Comparison of ENCODE assay signal across 15 mouse cellular contexts in genomic region chr11:61176321-61176720, GRCm38 (mm10). TPM values are rescaled to one million over a fixed set of nuclear protein-coding genes. Genes with fewer than 3 reads are reported as not detected.
A peak's percentile ranks its signal among the peaks of the same experiment; 100 is the strongest.
DNase-seq lines count a peak whose midpoint lies in the region; ATAC-seq lines count a peak whose summit lies in the region.
"Had no signal": no experiment of that assay in that cellular context is flagged by ENCODE, and none has a peak within 500 bp of the region (broad histone marks: within the 10 kb centered on the region; RNA-seq: fewer than 3 reads in every experiment).

No protein-coding gene starts in this region.

- H3K4me3 ChIP-seq in liver, embryonic 13.5 days (replicated peaks): no peak overlapping the region
- no peak overlapping the region for H3K4me3 ChIP-seq in liver, embryonic 11.5 days (ENCODE audit: low read depth, low read length)
- H3K4me3 ChIP-seq in limb, embryonic 10.5 days: no peak overlapping the region
- no peak overlapping the region for H3K4me3 ChIP-seq in neural tube, embryonic 14.5 days (ENCODE audit: low read depth, low read length)

- peaks cover 26% of the 10 kb centered on the region for H3K4me1 ChIP-seq in liver, embryonic 13.5 days (replicated peaks)
- peaks cover 4% of the 10 kb centered on the region; the same call in 1 of the 2 replicates for H3K4me1 ChIP-seq in liver, embryonic 11.5 days (replicated peaks; ENCODE audit: control insufficient read depth, insufficient read depth, low read length)
- peaks cover 18% of the 10 kb centered on the region for H3K4me1 ChIP-seq in limb, embryonic 10.5 days
- peaks cover 26% of the 10 kb centered on the region for H3K4me1 ChIP-seq in neural tube, embryonic 14.5 days (ENCODE audit: control insufficient read depth, insufficient read depth, low read length)

- H3K36me3 ChIP-seq in liver, embryonic 13.5 days: no peaks in the 10 kb centered on the region; the same call in 1 of the 2 replicates
- H3K36me3 ChIP-seq in liver, embryonic 11.5 days (ENCODE audit: control insufficient read depth, insufficient read depth, low read length): no peaks in the 10 kb centered on the region
- peaks cover 12% of the 10 kb centered on the region for H3K36me3 ChIP-seq in limb, embryonic 10.5 days
- no peaks in the 10 kb centered on the region for H3K36me3 ChIP-seq in neural tube, embryonic 14.5 days (ENCODE audit: control insufficient read depth, insufficient read depth, low read length)

- no peak for DNase-seq in liver, embryonic 13.5 days
- no peak for DNase-seq in liver, embryonic 11.5 days (ENCODE audit: low spot score)
- peak; percentile 32 for DNase-seq in c-Kit-positive CD71-negative TER-119-negative erythroid progenitor cells, embryonic 14.5 days (ENCODE audit: low read depth)
- no peak for DNase-seq in limb, embryonic 10.5 days (ENCODE audit: low spot score)
- no peak for DNase-seq in ovary, postnatal 36 days (ENCODE audit: low spot score)
- no peak for DNase-seq in layer of hippocampus, adult 18-20 months (ENCODE audit: low spot score in 2 of 2)
- no peak for DNase-seq in spleen, adult 12 weeks (ENCODE audit: low spot score)
- DNase-seq: cerebellum, adult 2 months; kidney, postnatal 25 days; thymus, adult 2 months had no signal

- H3K27me3 ChIP-seq in liver, embryonic 13.5 days: no peaks in the 10 kb centered on the region
- H3K27me3 ChIP-seq in liver, embryonic 11.5 days (replicated peaks; ENCODE audit: control insufficient read depth, insufficient read depth, low read length): no peaks in the 10 kb centered on the region
- no peaks in the 10 kb centered on the region; the same call in 1 of the 2 replicates for H3K27me3 ChIP-seq in limb, embryonic 10.5 days (ENCODE audit: low read depth, poor library complexity, severe bottlenecking)
- no peaks in the 10 kb centered on the region for H3K27me3 ChIP-seq in neural tube, embryonic 14.5 days (ENCODE audit: control insufficient read depth, insufficient read depth, low read length)

- no peak for ATAC-seq in liver, embryonic 13.5 days (ENCODE audit: low read depth)
- no peak for ATAC-seq in liver, embryonic 11.5 days (replicated peaks; ENCODE audit: low FRiP score)
- no peak for ATAC-seq in neural tube, embryonic 14.5 days (ENCODE audit: low read depth)
- ATAC-seq: CD4-positive, CD25-positive, alpha-beta regulatory T cell, adult 4 months had no signal

- H3K9me3 ChIP-seq in liver, embryonic 13.5 days (replicated peaks): no peaks in the 10 kb centered on the region
- H3K9me3 ChIP-seq in liver, embryonic 11.5 days (ENCODE audit: control insufficient read depth, low read length): no peaks in the 10 kb centered on the region
- H3K9me3 ChIP-seq in limb, embryonic 10.5 days (replicated peaks): no peaks in the 10 kb centered on the region
- H3K9me3 ChIP-seq in neural tube, embryonic 14.5 days (ENCODE audit: control insufficient read depth, low read length): no peaks in the 10 kb centered on the region

- no peak overlapping the region for H3K9ac ChIP-seq in liver, embryonic 13.5 days
- no peak overlapping the region for H3K9ac ChIP-seq in liver, embryonic 11.5 days (ENCODE audit: low read depth, low read length)
- no peak overlapping the region for H3K9ac ChIP-seq in neural tube, embryonic 14.5 days (replicated peaks; ENCODE audit: low read depth, low read length)

- 0 out of 2 replicates have a peak overlapping the region, but pooled peaks have one; percentile 5 for H3K27ac ChIP-seq in liver, embryonic 13.5 days
- no peak overlapping the region for H3K27ac ChIP-seq in liver, embryonic 11.5 days (ENCODE audit: low read depth, low read length)
- H3K27ac ChIP-seq in limb, embryonic 10.5 days: 0 out of 2 replicates have a peak overlapping the region, but pooled peaks have one; percentile 98
- H3K27ac ChIP-seq in neural tube, embryonic 14.5 days (ENCODE audit: low read depth, low read length): peak overlapping the region; percentile 88

- 29% methylated on average over 1 of the region's 1 CpGs for WGBS in liver, embryonic 13.5 days (ENCODE audit: insufficient replicate concordance)
- 63% methylated on average over 1 of the region's 1 CpGs for WGBS in liver, embryonic 11.5 days
- 89% methylated on average over 1 of the region's 1 CpGs for WGBS in limb, embryonic 10.5 days
- WGBS in neural tube, embryonic 14.5 days: 93% methylated on average over 1 of the region's 1 CpGs

- peak overlapping the region; percentile 84 for H3K4me2 ChIP-seq in liver, embryonic 13.5 days
- no peak overlapping the region for H3K4me2 ChIP-seq in liver, embryonic 11.5 days
- H3K4me2 ChIP-seq in neural tube, embryonic 14.5 days (ENCODE audit: low read depth, low read length): no peak overlapping the region

RNA-seq across cellular contexts. Expression of gene Usp22, which starts 1.5 kb away (rescaled TPM):
- polyA plus RNA-seq in liver, embryonic 13.5 days (2015; fragmentation: Nextera tagmentation; extraction: Ambion mirVana): 14.7 and 15.9 TPM in 2 replicates
- polyA plus RNA-seq in liver, embryonic 11.5 days (2014; fragmentation: Nextera tagmentation; extraction: Ambion mirVana): 60.1 and 69.7 TPM in 2 replicates
- polyA plus RNA-seq in limb, embryonic 10.5 days (2016; fragmentation: Nextera tagmentation; extraction: Ambion mirVana): 139 and 168 TPM in 2 replicates
- polyA plus RNA-seq in neural tube, embryonic 14.5 days (2014; fragmentation: Nextera tagmentation; extraction: Ambion mirVana): 526 and 544 TPM in 2 replicates
- 100 to 1,000 TPM; 207 to 209 TPM for total RNA-seq in layer of hippocampus, adult 18-20 months (2021)

RNA-seq across cellular contexts. Expression of gene Aldh3a1, which starts 31.0 kb away (rescaled TPM):
- 0.06 TPM in 1 of 2 replicates, not detected in the other for polyA plus RNA-seq in liver, embryonic 13.5 days (2015; fragmentation: Nextera tagmentation; extraction: Ambion mirVana)
- polyA plus RNA-seq in liver, embryonic 11.5 days (2014; fragmentation: Nextera tagmentation; extraction: Ambion mirVana): not detected in 2 replicates
- polyA plus RNA-seq in limb, embryonic 10.5 days (2016; fragmentation: Nextera tagmentation; extraction: Ambion mirVana): not detected in 2 replicates
- not detected in 2 replicates for polyA plus RNA-seq in neural tube, embryonic 14.5 days (2014; fragmentation: Nextera tagmentation; extraction: Ambion mirVana)
- total RNA-seq in layer of hippocampus, adult 18-20 months (2021): under 1 TPM; 0.54 to 0.68 TPM
- total RNA-seq: adrenal gland, postnatal 4 days had no signal
- polyA plus RNA-seq: CD4-positive, CD25-positive, alpha-beta regulatory T cell, adult 4 months; embryonic facial prominence, embryonic 11.5 days; heart, embryonic 11.5 days had no signal

RNA-seq across cellular contexts. Expression of gene Tnfrsf13b, which starts 49.8 kb away (rescaled TPM):
- 2.9 and 3.3 TPM in 2 replicates for polyA plus RNA-seq in liver, embryonic 13.5 days (2015; fragmentation: Nextera tagmentation; extraction: Ambion mirVana)
- polyA plus RNA-seq in liver, embryonic 11.5 days (2014; fragmentation: Nextera tagmentation; extraction: Ambion mirVana): 5.9 and 6.2 TPM in 2 replicates
- polyA plus RNA-seq in limb, embryonic 10.5 days (2016; fragmentation: Nextera tagmentation; extraction: Ambion mirVana): 0.39 TPM in 2 replicates
- 0.67 and 1.3 TPM in 2 replicates for polyA plus RNA-seq in neural tube, embryonic 14.5 days (2014; fragmentation: Nextera tagmentation; extraction: Ambion mirVana)
- total RNA-seq in layer of hippocampus, adult 18-20 months (2021): under 1 TPM; 0.67 to 0.79 TPM
